Mouse (Mus musculus) 3134 (cell line): Measurements from ENCODE around the gene Josd2.

Source experiments
- DNase-seq: peaks from one replicate; pipeline ENCODE4 v3.0.0-alpha.2; 2011; ENCODE audit warnings: low spot score; ENCODE audit not compliant: insufficient read length; ENCODE audit errors: extremely low read depth

The Josd2 gene

DNA sequence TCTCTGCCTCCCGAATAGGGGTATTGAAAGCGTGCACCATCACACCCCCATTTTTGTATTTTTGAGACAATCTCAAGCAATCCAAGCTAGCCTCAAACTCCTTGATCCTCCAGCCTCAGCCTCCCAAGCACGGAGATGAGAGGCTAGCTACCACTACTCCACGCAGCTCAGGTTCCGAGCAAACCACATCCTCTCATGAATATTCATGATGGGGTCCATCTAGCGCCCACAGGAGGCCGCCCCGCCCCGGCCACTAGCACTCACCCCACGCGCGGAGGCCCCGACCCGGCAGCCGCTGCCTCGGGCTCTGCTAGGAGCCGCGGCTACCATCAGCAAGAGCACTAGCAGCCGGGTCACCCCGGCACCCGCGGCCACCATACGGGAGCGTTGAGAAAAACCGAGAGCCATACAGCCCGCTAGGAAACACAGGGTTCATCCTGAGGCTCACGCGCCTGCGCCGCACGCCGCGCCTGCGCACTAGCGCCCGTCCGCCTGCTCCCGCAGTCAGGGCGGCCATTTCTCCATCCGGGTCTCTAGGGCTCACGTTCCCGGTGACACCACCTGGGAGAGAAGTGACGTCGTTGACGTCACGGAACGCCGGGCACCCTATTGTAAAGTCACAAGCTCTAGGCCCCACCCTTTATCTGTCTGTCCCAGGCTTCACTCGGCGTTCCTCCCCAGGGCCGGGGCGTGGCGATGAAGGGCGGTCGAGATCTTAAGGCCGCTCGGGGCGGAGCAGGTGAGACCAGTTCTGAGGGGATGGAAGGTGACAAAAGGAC is 28.4 kb downstream of the Josd2 start, which contains the start of the genes Emc10 and Fam71e1:
Emc10 (minus strand) TSS at position 538 of the 779 bp plus-strand sequence.
Fam71e1 (plus strand) TSS at position 590 of the 779 bp plus-strand sequence.
- DNase-seq, result peak; percentile 97

DNA sequence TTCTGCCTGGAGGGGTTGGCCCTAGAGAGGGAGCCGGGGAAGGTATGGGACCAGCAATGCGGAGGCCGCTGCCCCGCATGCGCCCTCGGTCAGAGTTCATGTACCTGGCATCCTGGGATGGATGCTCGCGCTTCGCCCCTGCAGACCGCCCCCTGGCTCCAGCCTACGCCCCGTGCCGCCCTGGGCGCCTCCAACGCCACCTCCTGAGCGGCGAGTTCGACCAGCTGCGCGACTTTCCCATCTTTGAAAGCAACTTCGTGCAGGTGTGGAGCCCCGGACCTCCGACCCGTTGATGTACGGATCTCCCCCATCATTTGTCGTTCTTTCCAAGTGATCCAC is 29.0 kb downstream of the Josd2 start:
- no peak for DNase-seq

GRCm38 (mm10) chr7:44497361-44498055 is 29.7 kb downstream of the Josd2 start:
- no peak for DNase-seq

DNA sequence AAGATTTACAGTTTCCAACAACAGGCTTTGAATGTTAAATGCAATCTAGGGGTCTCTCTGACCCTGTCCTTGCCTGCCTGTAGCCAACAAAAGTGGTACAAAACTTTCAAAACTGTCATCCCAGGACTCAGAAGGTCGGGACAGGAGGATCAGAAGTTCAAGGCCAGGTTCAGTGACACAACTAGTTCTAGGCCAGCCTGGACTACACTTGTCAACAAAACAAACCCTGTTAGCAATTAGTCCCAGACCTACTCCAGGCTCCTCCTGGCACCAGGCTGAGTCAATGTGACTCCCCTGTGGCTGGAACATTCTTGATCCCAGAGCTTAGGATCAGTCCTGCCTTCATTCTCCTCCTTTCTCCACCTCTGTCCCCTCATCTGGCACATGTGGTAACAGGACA is 31.1 kb downstream of the Josd2 start:
- no peak for DNase-seq

DNA sequence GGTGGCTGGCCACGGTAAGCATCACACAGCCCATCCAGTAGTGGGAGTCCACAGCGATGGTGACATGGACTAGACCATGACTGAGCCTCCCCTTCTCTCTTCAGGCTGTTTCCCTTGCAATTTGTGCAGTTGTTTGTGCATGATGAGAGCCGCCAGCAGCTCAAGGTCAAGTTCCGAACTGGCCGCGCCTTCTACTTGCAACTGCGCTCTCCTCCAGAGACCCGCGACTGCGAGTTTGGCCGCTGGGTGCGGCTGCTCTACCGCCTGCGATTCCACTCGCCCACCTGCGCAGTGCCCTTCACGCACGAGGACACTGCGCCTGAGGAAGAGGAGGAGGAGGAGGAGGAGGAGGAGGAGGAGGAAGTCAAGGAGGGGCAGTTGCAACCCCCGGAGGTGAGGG is 32.3 kb downstream of the Josd2 start:
- DNase-seq, result no peak

DNA sequence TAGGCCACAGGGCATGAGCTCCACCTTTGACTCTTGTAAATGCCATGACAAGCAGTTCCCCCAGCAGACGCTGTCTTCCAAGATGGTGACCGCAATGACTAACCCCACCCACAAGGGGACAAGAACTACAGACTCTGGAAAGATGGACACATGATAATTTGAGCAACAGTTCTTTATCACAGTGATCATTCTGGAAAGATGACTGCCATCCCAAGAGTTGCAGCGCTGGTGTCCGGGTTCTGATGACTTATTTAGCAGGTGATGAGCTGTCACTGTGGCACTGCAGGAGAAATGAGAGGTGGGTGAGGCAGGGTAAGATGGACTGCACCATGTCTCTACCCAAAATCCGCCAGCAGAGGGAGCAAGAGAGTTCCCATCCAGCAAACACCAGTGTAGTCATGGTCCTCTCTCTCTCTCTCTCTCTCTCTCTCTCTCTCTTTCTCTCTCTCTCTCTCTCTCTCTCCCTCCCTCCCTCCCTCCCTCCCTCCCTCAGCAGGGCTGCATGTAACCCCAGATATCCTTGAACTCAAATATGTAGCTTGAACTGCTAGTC is 33.9 kb downstream of the Josd2 start:
- DNase-seq, result peak; percentile 54

GRCm38 (mm10) chr7:44507491-44507890 is 39.7 kb downstream of the Josd2 start:
- DNase-seq, result no peak

- DNase-seq, result no peak
Measured at GRCm38 (mm10) chr7:44519240-44519913, 51.6 kb downstream of the Josd2 start.

- no peak for DNase-seq
Measured at GRCm38 (mm10) chr7:44520990-44521389, 53.2 kb downstream of the Josd2 start.
